ENCODE assay signal across 19 mouse cellular contexts in the genomic region with DNA sequence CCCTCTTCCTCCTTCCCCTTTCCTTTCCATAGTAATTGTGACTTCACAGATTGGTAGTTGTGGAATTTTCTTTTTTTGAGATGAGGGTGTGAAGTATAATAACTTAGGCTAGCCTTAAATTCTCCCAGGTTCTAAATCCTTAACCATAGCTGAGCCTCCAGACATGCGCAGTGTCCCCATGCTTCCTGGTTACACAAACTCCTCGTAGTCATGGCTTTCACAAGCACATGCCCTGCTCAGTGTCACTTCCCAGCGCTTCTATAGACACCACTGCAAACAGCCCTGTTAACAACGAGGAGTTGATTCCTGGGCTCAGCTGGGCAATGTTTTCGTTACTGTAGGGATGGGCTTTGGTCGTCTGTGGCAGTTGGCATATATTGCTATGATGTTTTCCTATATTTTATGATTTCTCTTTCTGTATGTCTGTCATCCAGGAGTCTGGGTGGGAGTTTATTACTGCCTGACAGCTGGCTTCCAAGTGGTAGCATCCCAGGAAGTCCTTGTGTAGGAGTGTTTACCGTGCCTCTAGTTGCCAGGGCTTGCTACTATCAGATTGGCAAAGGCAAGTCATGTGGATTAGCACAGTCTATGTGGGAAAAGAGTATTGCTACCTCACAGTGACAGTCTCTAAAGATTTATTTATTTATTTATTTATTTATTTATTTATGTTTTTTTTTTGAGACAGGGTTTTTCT. TPM values are rescaled to one million over a fixed set of nuclear protein-coding genes. Genes with fewer than 3 reads are reported as not detected.
DNase-seq lines count a peak whose midpoint lies in the region; ATAC-seq and TF ChIP-seq lines count a peak whose summit lies in the region.
"Had no signal": no experiment of that assay in that cellular context is flagged by ENCODE, and none has a peak within 500 bp of the region (broad histone marks: within the 10 kb centered on the region; RNA-seq: fewer than 3 reads in every experiment).

No protein-coding gene starts in this region.

- peaks cover 7% of the 10 kb centered on the region for H3K4me1 ChIP-seq in intestine, embryonic 16.5 days (ENCODE audit: control insufficient read depth, insufficient read depth, low read length)
- no peaks in the 10 kb centered on the region for H3K4me1 ChIP-seq in intestine, postnatal 0 days (replicated peaks; ENCODE audit: control insufficient read depth, insufficient read depth, low read length)
- H3K4me1 ChIP-seq in kidney, embryonic 14.5 days (ENCODE audit: control insufficient read depth, insufficient read depth, low read length), result peaks cover 14% of the 10 kb centered on the region

- no peak overlapping the region for H3K9ac ChIP-seq in intestine, embryonic 16.5 days (ENCODE audit: low read depth, low read length)
- H3K9ac ChIP-seq in intestine, postnatal 0 days (ENCODE audit: low read depth, low read length), result no peak overlapping the region
- no peak overlapping the region for H3K9ac ChIP-seq in kidney, embryonic 14.5 days (ENCODE audit: low read depth, low read length)
- H3K9ac ChIP-seq: forebrain, postnatal 0 days; heart, embryonic 15.5 days; liver, embryonic 12.5 days; stomach, embryonic 15.5 days had no signal

- 80% methylated on average over 7 of the region's 7 CpGs for WGBS in intestine, embryonic 16.5 days
- 74% methylated on average over 7 of the region's 7 CpGs for WGBS in intestine, postnatal 0 days
- WGBS in kidney, embryonic 14.5 days, result 74% methylated on average over 7 of the region's 7 CpGs

- H3K36me3 ChIP-seq in intestine, embryonic 16.5 days (ENCODE audit: control insufficient read depth, insufficient read depth, low read length), result 0 out of 2 replicates have a peak, but pooled peaks cover 10% of the 10 kb centered on the region
- H3K36me3 ChIP-seq in intestine, postnatal 0 days (ENCODE audit: control insufficient read depth, insufficient read depth), result peaks cover 12% of the 10 kb centered on the region; the same call in 1 of the 2 replicates
- H3K36me3 ChIP-seq in kidney, embryonic 14.5 days (ENCODE audit: control insufficient read depth, insufficient read depth, low read length), result peaks cover 11% of the 10 kb centered on the region

- no peak for DNase-seq in frontal cortex, postnatal 14 days (ENCODE audit: low spot score in 2 of 2)
- DNase-seq in lung, postnatal 36 days, result peak; percentile 47
- no peak for DNase-seq in lung, postnatal 14 days
- DNase-seq: adrenal gland, adult 8-10 months; cerebellum, adult 18-20 months; cerebellum, postnatal 14 days; forebrain, postnatal 0 days; heart, adult 18-20 months; kidney, adult 18-20 months; kidney, postnatal 10 days had no signal

- no peak overlapping the region for H3K27ac ChIP-seq in intestine, embryonic 16.5 days (ENCODE audit: low read length)
- no peak overlapping the region; the same call in 1 of the 2 replicates for H3K27ac ChIP-seq in intestine, postnatal 0 days (ENCODE audit: low read depth, low read length)
- H3K27ac ChIP-seq in kidney, embryonic 14.5 days (ENCODE audit: low read depth, low read length), result no peak overlapping the region
- H3K27ac ChIP-seq: heart, embryonic 15.5 days; liver, embryonic 12.5 days; stomach, embryonic 15.5 days had no signal

- no peak for TF ChIP-seq CTCF in intestine, postnatal 0 days (IDR thresholded peaks at IDR 0.05; ENCODE audit: low read depth)

- no peak overlapping the region for H3K4me3 ChIP-seq in intestine, embryonic 16.5 days (ENCODE audit: low read length)
- no peak overlapping the region for H3K4me3 ChIP-seq in intestine, postnatal 0 days (ENCODE audit: low read depth, low read length)
- no peak overlapping the region for H3K4me3 ChIP-seq in kidney, embryonic 14.5 days (ENCODE audit: low read length)
- H3K4me3 ChIP-seq: heart, embryonic 15.5 days; liver, embryonic 12.5 days; stomach, embryonic 15.5 days had no signal

- ATAC-seq in frontal cortex, adult (ENCODE audit: low TSS enrichment), result peak; percentile 28
- 0 out of 2 replicates have a peak, but pooled peaks have one; percentile 23 for ATAC-seq in intestine, embryonic 16.5 days
- ATAC-seq in intestine, postnatal 0 days, result no peak
- peak; percentile 45 for ATAC-seq in megakaryocyte progenitor cell, adult 5-6 weeks (replicated peaks; ENCODE audit: poor library complexity)
- no peak for ATAC-seq in kidney, embryonic 14.5 days (ENCODE audit: low FRiP score, low TSS enrichment)
- ATAC-seq: activated CD4-positive, CD25-positive, alpha-beta regulatory T cell, adult 4 months; forebrain, postnatal 0 days; liver, embryonic 12.5 days had no signal

- H3K27me3 ChIP-seq in intestine, embryonic 16.5 days (replicated peaks; ENCODE audit: control insufficient read depth, insufficient read depth, low read length), result no peaks in the 10 kb centered on the region
- H3K27me3 ChIP-seq in intestine, postnatal 0 days (replicated peaks; ENCODE audit: control insufficient read depth, insufficient read depth, low read length), result no peaks in the 10 kb centered on the region
- no peaks in the 10 kb centered on the region for H3K27me3 ChIP-seq in kidney, embryonic 14.5 days (ENCODE audit: control insufficient read depth, insufficient read depth, low read length)
- H3K27me3 ChIP-seq: heart, embryonic 15.5 days; liver, embryonic 12.5 days; stomach, embryonic 15.5 days had no signal

- H3K9me3 ChIP-seq in intestine, embryonic 16.5 days (ENCODE audit: control insufficient read depth, low read length), result no peaks in the 10 kb centered on the region; the same call in 1 of the 2 replicates
- no peaks in the 10 kb centered on the region for H3K9me3 ChIP-seq in intestine, postnatal 0 days (ENCODE audit: control insufficient read depth)
- H3K9me3 ChIP-seq in kidney, embryonic 14.5 days (ENCODE audit: control insufficient read depth, low read length), result no peaks in the 10 kb centered on the region
- H3K9me3 ChIP-seq: heart, embryonic 15.5 days; liver, embryonic 12.5 days; stomach, embryonic 15.5 days had no signal

- no peak overlapping the region for H3K4me2 ChIP-seq in intestine, embryonic 16.5 days (ENCODE audit: low read depth, low read length)
- no peak overlapping the region for H3K4me2 ChIP-seq in intestine, postnatal 0 days (replicated peaks; ENCODE audit: low read depth)
- H3K4me2 ChIP-seq in kidney, embryonic 14.5 days (replicated peaks; ENCODE audit: low read depth, low read length), result no peak overlapping the region
- H3K4me2 ChIP-seq: heart, embryonic 15.5 days; liver, embryonic 12.5 days; stomach, embryonic 15.5 days had no signal

RNA-seq across cellular contexts. Expression of a gene that starts 55.5 kb away (rescaled TPM):
- polyA plus RNA-seq in intestine, embryonic 16.5 days (2015; fragmentation: Nextera tagmentation; extraction: Ambion mirVana), result 9.8 and 13.3 TPM in 2 replicates
- polyA plus RNA-seq in intestine, postnatal 0 days (2015; fragmentation: Nextera tagmentation; extraction: Ambion mirVana), result 13.9 and 14.1 TPM in 2 replicates
- 19.6 and 20.6 TPM in 2 replicates for total RNA-seq in megakaryocyte progenitor cell, adult 5-6 weeks (2015)
- 20.2 and 21.7 TPM in 2 replicates for total RNA-seq in megakaryocyte progenitor cell, adult 5-6 weeks (2017)
- 16.5 and 26.0 TPM in 2 replicates for polyA plus RNA-seq in kidney, embryonic 14.5 days (2014; fragmentation: Nextera tagmentation; extraction: Ambion mirVana)

Comparison
In these comparisons a context has a peak if more than half of its experiments do, and no peak if none do; other contexts are left out.
1. ATAC-seq: peak in frontal cortex, adult (single experiment), intestine, embryonic 16.5 days (single experiment) and megakaryocyte progenitor cell, adult 5-6 weeks (single experiment); none in intestine, postnatal 0 days (single experiment) and kidney, embryonic 14.5 days (single experiment).